Mouse (Mus musculus) heart, adult 2 months (tissue): Measurements from ENCODE around the gene Trmt1. TPM values are rescaled to one million over a fixed set of nuclear protein-coding genes. Genes with fewer than 3 reads are reported as not detected.
A peak's percentile ranks its signal among the peaks of the same experiment; 100 is the strongest.

ENCODE experiments used
- DNase-seq, 2 experiments: peaks; one replicate each; pipeline ENCODE4 v3.0.0; 2021
- H3K27ac ChIP-seq: fragments of 200-600 bp; 2 replicates; pipeline ENCODE4 v1.8.1; 2022
- H3K27me3 ChIP-seq: fragments of 200-500 bp; 2 replicates; pipeline ENCODE4 v1.6.1; 2012; ENCODE audit warnings: mild to moderate bottlenecking, low read length, inconsistent platforms, mixed read lengths; ENCODE audit not compliant: control insufficient read depth, insufficient read depth
- H3K36me3 ChIP-seq: fragments of 200-500 bp; 2 replicates; pipeline ENCODE4 v1.6.1; 2012; ENCODE audit warnings: low read length, inconsistent platforms; ENCODE audit not compliant: control insufficient read depth, insufficient read depth
- H3K4me1 ChIP-seq: fragments of 200-500 bp; 2 replicates; pipeline ENCODE4 v1.6.1; 2011; ENCODE audit warnings: low read length; ENCODE audit not compliant: control insufficient read depth, insufficient read depth
- H3K4me3 ChIP-seq: fragments of 200-600 bp; 2 replicates; pipeline ENCODE4 v1.8.1; 2022
- H3K79me2 ChIP-seq: fragments of 200-500 bp; replicated peaks from 2 replicates; pipeline ENCODE4 v1.6.1; 2012; ENCODE audit warnings: mild to moderate bottlenecking, inconsistent platforms, low read length, moderate library complexity, mixed read lengths; ENCODE audit not compliant: control insufficient read depth, insufficient read depth
- H3K9ac ChIP-seq: fragments of 200-500 bp; 2 replicates; pipeline ENCODE4 v1.6.1; 2012; ENCODE audit warnings: low read depth, mild to moderate bottlenecking, control low read depth, inconsistent platforms, low read length, mixed read lengths
- CTCF ChIP-seq: fragments of 200-600 bp; IDR thresholded peaks from 2 replicates; pipeline ENCODE4 v1.8.1; 2022; ENCODE audit warnings: antibody characterized with exemption, mild to moderate bottlenecking, moderate library complexity
- EP300 ChIP-seq: fragments of 200-500 bp; IDR thresholded peaks from 2 replicates; pipeline ENCODE4 v1.6.1; 2011; ENCODE audit warnings: low read depth, low read length, control low read depth; ENCODE audit not compliant: insufficient read depth
- POLR2A ChIP-seq: fragments of 200-500 bp; IDR thresholded peaks from 2 replicates; pipeline ENCODE4 v1.6.1; 2011; ENCODE audit warnings: mild to moderate bottlenecking, low read depth, low read length, control low read depth; ENCODE audit not compliant: insufficient read depth
- WGBS: fragments of 180-500 bp; shearing (Covaris S2); methylation state at CpG from one replicate; pipeline ENCODE4 v1.1.7; 2018; 5-methylcytosine and 5-hydroxymethylcytosine counted together
- intact Hi-C: fragments of 180-260 bp; cut with DNase I; formaldehyde crosslinking; loops from one replicate; pipeline ENCODE4 v1.15.1; 2025
- polyA plus RNA-seq: library from polyadenylated mRNA; depleted of rRNA; stranded (reverse); fragments of >200 nt; gene quantifications from 2 replicates; pipeline ENCODE4 v1.2.3, GENCODE M21; 2012
- total RNA-seq, 2 experiments: library from RNA; stranded (reverse); gene quantifications; 2 replicates each; pipeline ENCODE4 v1.2.3; 2021

Gene Trmt1
- total and polyA plus RNA-seq, 3 experiments = 32.0 to 50.8 (median 37.4) TPM

GRCm38 (mm10) chr8:84704356-84704755 lies 18.2 kb downstream of the Trmt1 start:
- peak overlapping the region; percentile 77 for H3K9ac ChIP-seq

GRCm38 (mm10) chr8:84704867-84705831 lies 19.0 kb downstream of the Trmt1 start:
- H3K79me2 ChIP-seq = no peaks in the 10 kb centered on the region
- H3K9ac ChIP-seq = peak overlapping the region; percentile 70
- peak overlapping the region; percentile 45 for H3K4me3 ChIP-seq
- H3K4me1 ChIP-seq = peaks cover 16% of the 10 kb centered on the region
- no peaks in the 10 kb centered on the region for H3K27me3 ChIP-seq
- no peaks in the 10 kb centered on the region for H3K36me3 ChIP-seq
- 11% methylated on average over 60 of the region's 61 CpGs for WGBS
- peak; percentile 63 to 68 for DNase-seq
- H3K27ac ChIP-seq = peak overlapping the region; percentile 90
- intact Hi-C loops = no loop called here
- TF ChIP-seq CTCF (no peak), EP300 (0 out of 2 replicates have a peak, but pooled peaks have one; percentile 21), POLR2A (no peak; the same call in 1 of the 2 replicates)

More at GRCm38 (mm10) chr8:84704356-84704755, 18.2 kb downstream of the Trmt1 start:
- Histone ChIP-seq H3K27me3 (no peaks in the 10 kb centered on the region), H3K36me3 (no peaks in the 10 kb centered on the region), H3K4me3 (peak overlapping the region; percentile 45), H3K79me2 (no peaks in the 10 kb centered on the region), H3K4me1 (peaks cover 19% of the 10 kb centered on the region), H3K27ac (peak overlapping the region; percentile 90)
- TF ChIP-seq POLR2A (peak; percentile 37; the same call in 1 of the 2 replicates), EP300 (no peak), CTCF (peak; percentile 91)
- 14% methylated on average over 16 of the region's 16 CpGs for WGBS
- DNase-seq = peak; percentile 89 to 90
- intact Hi-C loops = no loop called here

GRCm38 (mm10) chr8:84705960-84706359 lies 19.9 kb downstream of the Trmt1 start:
- H3K79me2 ChIP-seq = no peaks in the 10 kb centered on the region
- TF ChIP-seq EP300 (no peak), POLR2A (no peak), CTCF (no peak)
- intact Hi-C loops = no loop called here
- peak overlapping the region; percentile 70 for H3K9ac ChIP-seq
- peak overlapping the region; percentile 45 for H3K4me3 ChIP-seq
- peaks cover 14% of the 10 kb centered on the region for H3K4me1 ChIP-seq
- WGBS = 44% methylated on average over 12 of the region's 12 CpGs
- H3K27me3 ChIP-seq = no peaks in the 10 kb centered on the region
- DNase-seq = no peak
- peak overlapping the region; percentile 90 for H3K27ac ChIP-seq
- no peaks in the 10 kb centered on the region for H3K36me3 ChIP-seq

- TF ChIP-seq EP300 = no peak
- peaks cover 13% of the 10 kb centered on the region for H3K4me1 ChIP-seq
- no peaks in the 10 kb centered on the region for H3K79me2 ChIP-seq
- H3K27me3 ChIP-seq = no peaks in the 10 kb centered on the region
- H3K36me3 ChIP-seq = no peaks in the 10 kb centered on the region
- peak overlapping the region; percentile 72 for H3K9ac ChIP-seq
- 37% methylated on average over 45 of the region's 45 CpGs for WGBS
- H3K4me3 ChIP-seq = peak overlapping the region; percentile 45
- intact Hi-C loops = no loop called here
- H3K27ac ChIP-seq = peak overlapping the region; percentile 85
- DNase-seq = peak; percentile 72 to 73
These were observed 20.6 kb downstream of the Trmt1 start for GRCm38 (mm10) chr8:84706610-84707266.

- Histone ChIP-seq H3K79me2 (no peaks in the 10 kb centered on the region), H3K27me3 (no peaks in the 10 kb centered on the region), H3K4me1 (peaks cover 13% of the 10 kb centered on the region), H3K9ac (peak overlapping the region; percentile 76), H3K27ac (peak overlapping the region; percentile 85), H3K4me3 (peak overlapping the region; percentile 45), H3K36me3 (no peaks in the 10 kb centered on the region)
- 44% methylated on average over 22 of the region's 22 CpGs for WGBS
- peak; percentile 74 to 78 for DNase-seq
- TF ChIP-seq CTCF (no peak), POLR2A (no peak), EP300 (no peak)
- intact Hi-C loops = no loop called here
These were observed 21.3 kb downstream of the Trmt1 start for GRCm38 (mm10) chr8:84707267-84707883.
